Mouse (Mus musculus) skeletal muscle tissue, adult 2 months (tissue): Measurements from ENCODE around the gene Zmiz1.

Experiments
- DNase-seq: peaks from one replicate; pipeline ENCODE4 v3.0.0-alpha.2; 2012; ENCODE audit warnings: low read depth, low spot score

Zmiz1 gene

GRCm38 (mm10) chr14:25682020-25682419 lies 223.0 kb downstream of the Zmiz1 start:
- no peak for DNase-seq

DNA sequence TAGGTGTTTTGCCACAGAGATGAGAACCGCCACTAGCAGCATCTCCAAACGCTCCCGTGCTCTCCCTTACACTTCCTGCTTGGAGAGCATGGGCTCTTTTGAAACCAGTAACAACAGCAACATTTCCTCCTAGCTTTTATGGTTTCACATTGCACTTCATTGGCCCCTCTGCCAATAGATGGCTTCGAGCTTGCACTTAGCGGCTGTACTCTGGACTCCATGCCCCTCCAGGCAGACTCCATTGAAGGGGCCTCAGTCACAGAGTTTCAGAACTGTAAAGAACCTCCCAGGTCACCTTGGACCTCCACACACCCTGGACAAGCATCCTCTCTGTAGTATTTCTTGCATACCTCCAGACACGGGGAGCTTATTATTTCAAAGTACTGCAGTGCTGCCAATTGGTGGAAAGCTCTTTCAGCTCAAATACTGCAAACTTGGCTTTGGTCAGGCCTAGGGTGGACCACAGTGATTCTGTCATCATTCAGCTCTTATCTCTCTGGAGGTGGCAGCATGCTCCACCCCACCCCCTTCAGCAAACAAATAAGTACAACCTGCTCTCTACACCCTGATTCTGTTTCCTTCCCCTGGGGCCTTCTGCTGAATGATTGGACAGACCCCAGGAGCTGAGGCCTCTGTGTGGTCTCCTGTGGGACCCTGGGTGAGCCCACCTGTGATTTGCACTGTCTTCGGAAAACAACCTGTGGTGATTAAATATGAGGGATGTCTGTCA lies 227.4 kb downstream of the Zmiz1 start:
- DNase-seq, result no peak

DNA sequence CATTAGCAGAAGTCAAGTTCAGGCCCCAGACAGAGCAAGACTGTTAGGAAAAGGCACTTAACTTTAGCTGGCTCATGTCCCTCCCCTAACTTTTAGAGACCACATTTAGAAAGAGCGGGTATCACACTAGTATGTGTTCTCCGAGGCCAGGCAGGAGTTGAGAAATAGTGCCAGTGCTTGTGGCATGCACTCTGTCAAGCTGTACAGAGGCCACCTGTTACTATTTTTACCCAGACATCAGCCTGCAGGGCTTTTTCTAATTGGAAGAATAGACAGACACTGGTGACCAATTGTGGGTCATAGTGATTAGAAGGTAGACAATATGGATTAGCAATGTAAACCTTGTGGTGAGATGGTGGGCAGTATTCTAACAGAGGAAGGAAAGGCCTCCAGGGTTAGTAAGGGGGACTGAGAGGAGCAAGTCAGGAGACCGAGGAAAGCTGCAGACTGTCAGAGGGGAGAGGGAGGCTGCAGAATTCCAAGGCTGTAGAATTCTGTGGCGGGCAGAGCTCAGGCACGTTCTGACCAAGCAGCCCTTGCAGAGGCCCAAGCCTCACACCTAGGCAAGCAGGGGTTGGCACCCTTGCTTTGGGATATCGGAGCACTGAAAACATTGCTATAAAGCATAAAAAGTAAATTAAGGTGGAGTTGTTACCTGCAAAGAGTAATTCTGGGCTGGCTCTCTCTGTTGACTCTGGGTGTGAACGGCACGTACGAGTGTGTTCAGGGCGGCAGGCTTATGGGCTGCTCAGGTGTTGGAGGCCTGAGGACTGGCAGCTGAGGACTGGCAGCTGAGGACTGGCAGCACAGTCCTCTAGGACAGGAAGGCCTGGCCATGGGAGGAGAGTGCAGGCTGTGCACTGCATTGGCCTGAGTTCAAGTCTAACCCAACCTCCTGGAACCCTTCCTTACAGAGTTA lies 228.3 kb downstream of the Zmiz1 start:
- no peak for DNase-seq

- DNase-seq, result no peak
These were observed 234.4 kb downstream of the Zmiz1 start for GRCm38 (mm10) chr14:25693271-25693887.

DNA sequence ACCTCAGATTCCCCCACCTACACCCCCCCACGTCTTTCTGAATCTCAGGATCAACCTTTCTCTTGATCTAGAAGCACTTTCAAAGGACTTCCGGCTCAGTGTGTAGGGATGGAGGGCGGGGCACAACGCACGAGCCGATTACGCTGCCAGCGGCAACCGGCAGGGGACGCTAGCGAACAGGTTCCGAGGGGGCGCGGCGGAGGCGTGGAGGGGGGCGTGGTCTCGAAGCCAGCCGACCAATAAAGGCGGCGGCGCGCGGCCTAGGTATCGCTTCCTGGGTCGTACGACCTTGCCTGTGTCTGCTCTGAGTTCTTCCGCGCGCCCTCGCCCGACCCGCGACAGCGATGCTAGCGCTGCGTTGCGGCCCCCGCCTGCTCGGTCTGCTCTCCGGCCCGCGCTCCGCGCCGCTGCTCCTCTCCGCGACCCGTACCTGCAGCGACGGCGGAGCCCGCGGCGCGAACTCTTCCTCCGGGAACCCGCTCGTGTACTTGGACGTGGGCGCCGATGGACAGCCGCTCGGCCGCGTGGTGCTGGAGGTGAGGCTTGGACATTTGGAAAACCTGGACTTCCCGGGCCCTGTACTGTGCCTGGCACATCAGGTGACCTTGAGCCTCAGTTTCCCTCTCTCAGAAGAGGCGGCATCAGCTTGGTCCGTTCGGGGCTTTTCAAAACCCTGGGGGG lies 235.0 kb downstream of the Zmiz1 start, which contains the start of gene Ppif:
Ppif (plus strand) TSS at position 267 of the 681 bp plus-strand sequence.
- DNase-seq, result peak; percentile 90

- DNase-seq, result no peak
These were observed 235.5 kb downstream of the Zmiz1 start for GRCm38 (mm10) chr14:25694569-25694897.

DNA sequence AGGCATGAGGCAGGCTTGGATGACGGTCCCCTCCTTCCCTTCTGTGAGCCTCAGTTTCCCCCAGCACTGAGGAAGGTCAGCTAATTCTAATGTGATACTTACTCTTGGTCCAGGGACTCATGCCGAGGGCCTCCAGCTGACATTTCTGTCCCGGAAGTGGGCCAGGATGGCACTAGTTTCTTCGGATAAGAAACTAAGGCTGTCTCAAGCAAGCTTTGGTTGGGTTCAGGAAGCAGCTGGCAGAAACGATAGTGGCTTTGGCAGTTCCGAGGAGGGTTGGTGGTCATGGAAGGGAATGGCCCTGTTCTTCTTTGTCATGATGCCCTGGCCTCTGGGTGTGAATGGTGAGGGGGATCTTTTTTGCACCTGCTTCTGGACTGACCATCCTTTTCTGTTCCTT lies 236.1 kb downstream of the Zmiz1 start:
- no peak for DNase-seq

DNA sequence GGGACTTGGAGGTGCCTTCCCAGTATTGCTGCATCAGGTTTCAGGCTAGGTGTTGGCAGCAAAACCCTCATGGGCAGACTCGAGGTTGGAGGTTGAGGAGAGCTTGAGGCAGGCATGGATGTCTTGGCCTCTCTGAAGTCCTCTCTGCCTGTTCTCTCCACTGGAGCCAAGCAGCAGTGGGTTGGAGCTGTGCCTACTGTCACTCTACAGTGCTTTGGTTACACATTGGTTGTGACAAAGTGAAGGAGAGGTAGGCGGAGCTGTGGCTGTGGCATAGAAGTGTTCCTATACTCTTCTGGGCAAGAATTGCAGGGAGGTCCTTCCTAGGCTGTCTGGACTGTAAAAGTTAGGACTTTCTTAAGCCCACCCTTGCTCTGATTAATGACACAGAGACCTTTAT lies 237.4 kb downstream of the Zmiz1 start:
- no peak for DNase-seq

- DNase-seq, result no peak
These were observed 243.0 kb downstream of the Zmiz1 start for GRCm38 (mm10) chr14:25701986-25702385.

DNA sequence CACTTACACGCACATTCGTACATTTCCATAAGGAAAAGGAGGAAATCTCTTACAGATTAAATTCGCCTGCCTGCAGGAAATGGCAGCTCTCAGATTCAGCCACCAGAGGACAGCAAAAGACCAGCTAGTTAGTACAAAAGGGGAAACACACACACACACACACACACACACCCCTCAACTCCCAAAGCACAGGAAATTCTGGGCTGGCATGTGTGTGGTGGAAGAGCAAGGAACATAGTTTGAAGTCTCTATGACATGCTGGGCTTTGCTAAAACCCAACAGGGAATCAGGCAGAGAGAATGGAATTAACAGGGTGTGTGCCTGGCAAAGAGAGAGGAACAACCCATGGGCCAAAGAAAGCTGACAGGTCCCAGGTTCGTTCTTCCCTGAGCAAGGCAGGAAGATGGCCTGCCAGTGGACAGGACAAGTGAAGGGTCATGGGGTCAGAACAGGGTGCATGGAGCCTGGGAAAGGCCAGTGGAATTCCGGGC lies 248.8 kb downstream of the Zmiz1 start:
- DNase-seq, result peak; percentile 68

DNA sequence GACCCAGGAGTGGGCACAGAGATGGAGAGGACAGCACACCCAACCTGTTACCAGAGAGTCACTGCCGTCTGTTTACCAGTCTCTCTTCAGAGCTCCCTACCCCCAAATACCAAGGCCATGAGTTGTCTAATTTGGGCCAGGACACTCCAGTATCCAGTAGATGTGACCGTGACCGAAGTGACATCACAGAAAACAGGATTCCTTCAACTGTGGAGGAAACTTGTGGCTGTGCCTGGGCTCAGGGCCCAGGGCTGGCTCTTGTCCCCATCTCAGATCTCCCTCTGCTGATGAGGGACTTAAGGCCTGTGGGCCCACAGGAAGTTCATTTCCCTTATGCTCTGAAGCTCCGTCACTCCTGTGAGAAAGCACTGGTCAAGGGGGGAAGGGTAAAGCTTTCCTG lies 249.5 kb downstream of the Zmiz1 start:
- DNase-seq, result peak; percentile 90

- peak; percentile 86 for DNase-seq
These were observed 249.9 kb downstream of the Zmiz1 start for GRCm38 (mm10) chr14:25708917-25709316.

DNA sequence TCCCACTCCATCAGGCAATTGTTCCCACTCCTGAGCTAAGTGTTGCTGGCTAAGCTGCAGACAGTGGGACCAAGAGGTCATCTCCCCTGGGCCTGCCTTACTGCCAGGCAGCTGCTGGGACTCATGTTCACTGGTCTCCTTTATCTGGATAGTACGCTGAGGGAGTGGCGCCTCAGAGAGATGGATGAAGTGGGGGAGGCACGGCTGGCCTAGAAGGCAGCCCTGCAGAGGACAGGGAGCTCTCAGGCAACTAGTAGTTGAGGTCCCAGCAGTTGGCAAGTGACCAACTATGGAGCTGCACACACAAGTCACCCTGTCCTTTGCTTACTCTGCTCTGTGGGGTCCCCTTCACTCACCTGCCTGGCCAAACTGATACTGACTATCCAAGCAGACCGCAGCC lies 251.1 kb downstream of the Zmiz1 start:
- no peak for DNase-seq

DNA sequence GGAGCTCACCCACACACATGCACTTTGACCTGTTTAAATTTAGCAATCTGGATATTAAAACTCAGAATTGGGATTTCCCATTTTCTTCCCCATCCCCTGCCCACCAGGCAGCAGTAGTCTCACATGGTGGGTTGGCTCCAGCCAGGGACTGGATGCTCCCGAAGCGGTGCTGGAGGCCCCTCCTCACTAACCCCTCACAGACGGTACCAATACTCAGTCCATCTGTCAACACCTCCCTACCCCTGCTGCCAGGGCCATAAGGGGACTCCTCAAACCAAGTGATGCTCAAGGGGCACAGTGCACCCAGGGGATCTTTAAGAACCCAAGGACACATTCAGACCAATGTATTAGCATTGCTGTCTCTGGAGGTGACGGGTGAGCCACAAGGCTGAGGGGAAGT lies 251.7 kb downstream of the Zmiz1 start:
- DNase-seq, result no peak

DNA sequence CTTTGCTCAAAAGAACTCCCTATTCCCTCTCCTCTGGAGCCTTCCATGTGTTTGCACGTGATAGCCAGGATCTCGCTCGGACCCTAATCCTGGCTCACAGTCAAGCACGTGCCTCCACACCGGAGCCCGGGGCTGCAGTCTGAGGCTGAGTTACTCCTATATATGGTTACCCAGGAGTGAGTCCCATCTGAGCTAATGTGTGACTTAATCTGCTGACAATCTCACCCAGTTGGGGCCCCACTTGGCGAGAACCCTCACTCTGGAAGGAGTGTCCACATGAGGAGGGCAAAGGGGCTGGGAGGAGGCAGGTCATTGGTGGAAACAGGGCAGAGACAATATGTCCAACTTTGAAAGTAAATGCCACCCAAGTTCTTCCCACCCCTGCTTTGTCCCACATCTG lies 252.2 kb downstream of the Zmiz1 start:
- DNase-seq, result no peak

GRCm38 (mm10) chr14:25711602-25712001 lies 252.6 kb downstream of the Zmiz1 start:
- DNase-seq, result no peak

- no peak for DNase-seq
These were observed 254.5 kb downstream of the Zmiz1 start for GRCm38 (mm10) chr14:25713443-25713842.
